Mouse (Mus musculus) heart, adult 2 months (tissue): Measurements from ENCODE around the gene Nt5dc3.

Experiments used
- CTCF ChIP-seq: fragments of 200-600 bp; IDR thresholded peaks from 2 replicates; pipeline ENCODE4 v1.8.1; 2022; ENCODE audit warnings: antibody characterized with exemption, mild to moderate bottlenecking, moderate library complexity
- EP300 ChIP-seq: fragments of 200-500 bp; IDR thresholded peaks from 2 replicates; pipeline ENCODE4 v1.6.1; 2011; ENCODE audit warnings: low read depth, low read length, control low read depth; ENCODE audit not compliant: insufficient read depth
- POLR2A ChIP-seq: fragments of 200-500 bp; IDR thresholded peaks from 2 replicates; pipeline ENCODE4 v1.6.1; 2011; ENCODE audit warnings: mild to moderate bottlenecking, low read depth, low read length, control low read depth; ENCODE audit not compliant: insufficient read depth

DNA sequence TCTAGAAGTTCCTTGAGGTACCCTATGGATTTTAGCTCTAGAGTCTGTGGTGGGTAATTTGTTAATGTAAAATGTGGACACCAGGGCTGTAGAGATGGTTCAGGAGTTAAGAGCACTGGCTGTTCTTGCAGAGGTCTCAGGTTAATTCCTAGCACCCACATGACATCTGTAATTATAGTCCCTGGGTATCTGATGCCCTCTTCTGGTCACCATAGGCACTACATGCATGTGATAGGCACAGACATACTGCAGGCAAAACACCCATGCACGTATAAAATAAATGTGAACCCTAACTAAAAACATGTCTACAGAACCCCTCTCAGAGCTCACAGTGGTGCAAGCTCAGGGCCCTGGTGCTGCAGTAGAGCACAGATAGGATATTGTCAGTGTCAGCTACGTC, 50.7 kb downstream of the Nt5dc3 start:
- TF ChIP-seq CTCF, result peak; percentile 60
- no peak for TF ChIP-seq EP300
- no peak for TF ChIP-seq POLR2A
